In the genomic region with DNA sequence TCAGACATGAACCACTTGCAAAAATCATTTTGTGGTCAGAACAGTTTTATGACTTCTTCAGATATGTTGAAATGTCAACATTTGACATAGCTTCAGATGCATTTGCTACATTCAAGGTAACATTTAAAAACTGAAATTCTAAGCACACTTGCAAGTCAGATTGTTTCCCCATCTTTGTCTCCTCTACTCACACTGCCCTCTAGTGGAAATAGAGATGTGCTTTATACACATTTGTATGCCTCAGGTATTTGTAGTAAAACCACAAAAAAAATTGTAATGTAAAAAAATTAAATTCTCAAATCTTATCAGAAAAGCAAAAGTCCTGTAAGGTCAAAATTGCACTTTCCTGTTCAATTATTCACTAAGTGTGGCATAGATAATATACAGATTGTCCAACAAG, we compare ENCODE assay signal across 11 mouse cellular contexts. TPM values are rescaled to one million over a fixed set of nuclear protein-coding genes. Genes with fewer than 3 reads are reported as not detected.
DNase-seq lines count a peak whose midpoint lies in the region; ATAC-seq and TF ChIP-seq lines count a peak whose summit lies in the region.
"Had no signal": no experiment of that assay in that cellular context is flagged by ENCODE, and none has a peak within 500 bp of the region (broad histone marks: within the 10 kb centered on the region; RNA-seq: fewer than 3 reads in every experiment).

No protein-coding gene starts in this region.

- peak; percentile 68 for TF ChIP-seq CTCF in forebrain, postnatal 0 days (IDR thresholded peaks at IDR 0.05; ENCODE audit: low read depth)
- TF ChIP-seq CTCF in liver, postnatal 0 days (IDR thresholded peaks at IDR 0.05; ENCODE audit: low read depth) = peak; percentile 64

- H3K27ac ChIP-seq in forebrain, postnatal 0 days (ENCODE audit: low read depth, low read length) = no peak overlapping the region
- H3K27ac ChIP-seq in forebrain, embryonic 12.5 days = no peak overlapping the region
- no peak overlapping the region for H3K27ac ChIP-seq in liver, postnatal 0 days (ENCODE audit: low read depth)
- no peak overlapping the region for H3K27ac ChIP-seq in liver, embryonic 11.5 days (ENCODE audit: low read depth, low read length)
- H3K27ac ChIP-seq: heart, embryonic 15.5 days; liver, embryonic 13.5 days had no signal

- no peak overlapping the region for H3K4me2 ChIP-seq in forebrain, postnatal 0 days (ENCODE audit: low read depth)
- no peak overlapping the region for H3K4me2 ChIP-seq in forebrain, embryonic 12.5 days
- no peak overlapping the region for H3K4me2 ChIP-seq in liver, postnatal 0 days (ENCODE audit: low read depth, low read length)
- no peak overlapping the region for H3K4me2 ChIP-seq in liver, embryonic 11.5 days
- H3K4me2 ChIP-seq: heart, embryonic 15.5 days; liver, embryonic 13.5 days had no signal

- H3K9me3 ChIP-seq in forebrain, postnatal 0 days (ENCODE audit: low read length) = no peaks in the 10 kb centered on the region
- H3K9me3 ChIP-seq in forebrain, embryonic 12.5 days = no peaks in the 10 kb centered on the region
- no peaks in the 10 kb centered on the region for H3K9me3 ChIP-seq in liver, postnatal 0 days (ENCODE audit: low read length)
- no peaks in the 10 kb centered on the region for H3K9me3 ChIP-seq in liver, embryonic 11.5 days (ENCODE audit: control insufficient read depth, low read length)
- H3K9me3 ChIP-seq: heart, embryonic 15.5 days; liver, embryonic 13.5 days had no signal

- peaks cover 13% of the 10 kb centered on the region for H3K36me3 ChIP-seq in forebrain, postnatal 0 days (ENCODE audit: insufficient read depth)
- peaks cover 24% of the 10 kb centered on the region for H3K36me3 ChIP-seq in forebrain, embryonic 12.5 days (replicated peaks)
- H3K36me3 ChIP-seq in liver, postnatal 0 days (replicated peaks; ENCODE audit: insufficient read depth, low read length) = peaks cover 48% of the 10 kb centered on the region
- peaks cover 2% of the 10 kb centered on the region; the same call in 1 of the 2 replicates for H3K36me3 ChIP-seq in liver, embryonic 11.5 days (ENCODE audit: control insufficient read depth, insufficient read depth, low read length)

- no peaks in the 10 kb centered on the region for H3K4me1 ChIP-seq in forebrain, postnatal 0 days (ENCODE audit: insufficient read depth)
- H3K4me1 ChIP-seq in forebrain, embryonic 12.5 days = no peaks in the 10 kb centered on the region
- peaks cover 27% of the 10 kb centered on the region for H3K4me1 ChIP-seq in liver, postnatal 0 days (ENCODE audit: insufficient read depth)
- H3K4me1 ChIP-seq in liver, embryonic 11.5 days (replicated peaks; ENCODE audit: control insufficient read depth, insufficient read depth, low read length) = peaks cover 15% of the 10 kb centered on the region

- TF ChIP-seq EP300 in liver, postnatal 0 days (IDR thresholded peaks at IDR 0.05; ENCODE audit: low read depth) = no peak

- H3K9ac ChIP-seq in forebrain, postnatal 0 days = no peak overlapping the region
- no peak overlapping the region for H3K9ac ChIP-seq in forebrain, embryonic 12.5 days
- no peak overlapping the region for H3K9ac ChIP-seq in liver, postnatal 0 days (replicated peaks)
- H3K9ac ChIP-seq in liver, embryonic 11.5 days (ENCODE audit: low read depth, low read length) = no peak overlapping the region
- H3K9ac ChIP-seq: heart, embryonic 15.5 days; liver, embryonic 13.5 days had no signal

- ATAC-seq in forebrain, postnatal 0 days = no peak; the same call in 1 of the 2 replicates
- ATAC-seq in forebrain, embryonic 12.5 days (ENCODE audit: low FRiP score) = no peak
- no peak for ATAC-seq in liver, postnatal 0 days
- ATAC-seq in liver, embryonic 11.5 days (replicated peaks; ENCODE audit: low FRiP score) = no peak

- DNase-seq in forebrain, postnatal 0 days = peak; percentile 27
- no peak for DNase-seq in liver, postnatal 0 days
- no peak for DNase-seq in liver, embryonic 11.5 days (ENCODE audit: low spot score)
- peak; percentile 23 for DNase-seq in R1 (ENCODE audit: low read depth, low spot score)
- peak; percentile 66 for DNase-seq in naive thymus-derived CD4-positive, alpha-beta T cell, adult 2 months (ENCODE audit: low read depth)
- DNase-seq in natural killer cell, adult 2 months (ENCODE audit: low spot score in 2 of 2) = no peak
- DNase-seq in gastrocnemius, postnatal 36 days = no peak
- DNase-seq: cerebellum, adult 11-12 months; liver, embryonic 13.5 days had no signal

- H3K4me3 ChIP-seq in forebrain, postnatal 0 days (ENCODE audit: low read depth, low read length) = no peak overlapping the region
- H3K4me3 ChIP-seq in forebrain, embryonic 12.5 days (replicated peaks) = no peak overlapping the region
- H3K4me3 ChIP-seq in liver, postnatal 0 days (ENCODE audit: low read depth, low read length) = no peak overlapping the region
- H3K4me3 ChIP-seq in liver, embryonic 11.5 days (ENCODE audit: low read depth, low read length) = no peak overlapping the region
- H3K4me3 ChIP-seq: heart, embryonic 15.5 days; liver, embryonic 13.5 days had no signal

- H3K27me3 ChIP-seq in forebrain, postnatal 0 days (ENCODE audit: insufficient read depth, low read length) = no peaks in the 10 kb centered on the region
- no peaks in the 10 kb centered on the region for H3K27me3 ChIP-seq in forebrain, embryonic 12.5 days
- no peaks in the 10 kb centered on the region for H3K27me3 ChIP-seq in liver, postnatal 0 days (ENCODE audit: insufficient read depth, low read length)
- H3K27me3 ChIP-seq in liver, embryonic 11.5 days (replicated peaks; ENCODE audit: control insufficient read depth, insufficient read depth, low read length) = no peaks in the 10 kb centered on the region
- H3K27me3 ChIP-seq: heart, embryonic 15.5 days; liver, embryonic 13.5 days had no signal

- intact Hi-C loops in gastrocnemius, postnatal 36 days (cut with DNase I) = loop anchor here (2.0 kb wide), 1 partner anchor 47 kb away; no protein-coding TSS in a partner anchor

RNA-seq across cellular contexts. Expression of gene Cab39, which starts 49.0 kb away (rescaled TPM):
- 191 and 216 TPM in 2 replicates for total RNA-seq in forebrain, postnatal 0 days (2014; rRNA removed)
- polyA plus RNA-seq in forebrain, postnatal 0 days (2015; fragmentation: Nextera tagmentation; extraction: Ambion mirVana) = 41.1 and 46.1 TPM in 2 replicates
- polyA plus RNA-seq in forebrain, embryonic 12.5 days (2016; fragmentation: Nextera tagmentation; extraction: Ambion mirVana) = 68.3 and 69.7 TPM in 2 replicates
- 13.9 and 14.8 TPM in 2 replicates for polyA plus RNA-seq in liver, postnatal 0 days (2015; fragmentation: Nextera tagmentation; extraction: Ambion mirVana)
- polyA plus RNA-seq in liver, embryonic 11.5 days (2014; fragmentation: Nextera tagmentation; extraction: Ambion mirVana) = 29.2 and 32.6 TPM in 2 replicates
- total RNA-seq in gastrocnemius, postnatal 36 days (2021) = 100 to 1,000 TPM; 153 to 159 TPM

RNA-seq across cellular contexts. Expression of gene Itm2c, which starts 51.8 kb away (rescaled TPM):
- total RNA-seq in forebrain, postnatal 0 days (2014; rRNA removed) = 244 and 280 TPM in 2 replicates
- polyA plus RNA-seq in forebrain, postnatal 0 days (2015; fragmentation: Nextera tagmentation; extraction: Ambion mirVana) = 244 and 246 TPM in 2 replicates
- 116 and 119 TPM in 2 replicates for polyA plus RNA-seq in forebrain, embryonic 12.5 days (2016; fragmentation: Nextera tagmentation; extraction: Ambion mirVana)
- polyA plus RNA-seq in liver, postnatal 0 days (2015; fragmentation: Nextera tagmentation; extraction: Ambion mirVana) = 52.1 and 56.7 TPM in 2 replicates
- polyA plus RNA-seq in liver, embryonic 11.5 days (2014; fragmentation: Nextera tagmentation; extraction: Ambion mirVana) = 39.7 and 41.8 TPM in 2 replicates
- 10 to 100 TPM; 20.7 to 27.2 TPM for total RNA-seq in gastrocnemius, postnatal 36 days (2021)

Comparison
In these comparisons a context has a peak if more than half of its experiments do, and no peak if none do; other contexts are left out.
1. DNase-seq: peak in forebrain, postnatal 0 days (single experiment), R1 (single experiment) and naive thymus-derived CD4-positive, alpha-beta T cell, adult 2 months (single experiment); none in liver, postnatal 0 days (single experiment), liver, embryonic 11.5 days (single experiment), natural killer cell, adult 2 months (0 of 2) and gastrocnemius, postnatal 36 days (0 of 2).